ENCODE assay signal across 16 mouse cellular contexts in the genomic region with DNA sequence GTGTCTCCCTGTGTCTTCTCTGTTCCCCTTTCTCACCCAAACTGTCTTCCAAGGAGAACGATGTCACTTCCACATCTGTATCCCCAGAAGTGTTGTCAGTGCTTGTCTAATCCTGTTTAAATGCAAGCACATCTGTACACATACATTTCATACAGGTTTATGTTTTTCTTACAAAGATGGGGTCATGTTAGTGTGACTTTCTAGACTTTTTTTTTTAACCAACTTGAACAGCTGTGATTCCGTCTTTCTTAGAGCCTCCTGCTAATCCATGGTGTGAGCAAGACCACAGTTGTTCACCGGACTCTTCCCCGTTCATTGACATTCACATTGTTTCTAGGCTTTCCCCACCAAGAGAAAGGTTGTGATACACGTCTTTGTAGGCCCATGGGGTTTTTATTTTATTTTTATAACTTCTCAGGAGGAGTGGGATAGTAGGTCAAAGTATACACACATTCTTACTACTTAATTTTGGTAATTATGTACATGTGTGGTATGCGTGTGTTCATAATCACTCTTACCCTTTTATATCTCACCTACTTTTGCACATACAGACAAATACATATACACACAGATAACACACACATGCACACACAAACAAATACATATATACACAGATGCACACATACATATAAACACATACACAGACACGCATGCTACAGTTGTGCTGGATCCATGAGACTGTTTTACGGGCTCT.
A peak's percentile ranks its signal among the peaks of the same experiment; 100 is the strongest.
DNase-seq lines count a peak whose midpoint lies in the region.
"Had no signal": no experiment of that assay in that cellular context is flagged by ENCODE, and none has a peak within 500 bp of the region (broad histone marks: within the 10 kb centered on the region; RNA-seq: fewer than 3 reads in every experiment).

No protein-coding gene starts in this region.

- DNase-seq in 3T3-L1 (ENCODE audit: low read depth, low spot score) (peak; percentile 94), adipocyte (ENCODE audit: low spot score) (peak; percentile 92)
- no peak for DNase-seq in yolk sac, embryonic 10.5 days (ENCODE audit: low spot score)
- DNase-seq in layer of hippocampus, postnatal 14 days (ENCODE audit: low spot score in 2 of 2): no peak
- DNase-seq: adrenal gland, adult 2 months; adrenal gland, adult 8-10 months; adrenal gland, postnatal 10 days; adrenal gland, postnatal 14 days; adrenal gland, postnatal 25 days; adrenal gland, postnatal 36 days; B cell, adult 2 months; cerebellum, adult 11 months; cerebellum, adult 11-12 months; cerebellum, adult 18-20 months; cerebellum, adult 2 months; cerebellum, adult 8-10 months had no signal

Comparison
In these comparisons a context has a peak if more than half of its experiments do, and no peak if none do; other contexts are left out.
1. DNase-seq: peak in 3T3-L1 (single experiment) and adipocyte (single experiment); none in yolk sac, embryonic 10.5 days (single experiment) and layer of hippocampus, postnatal 14 days (0 of 2).